Mouse (Mus musculus) limb, embryonic 14.5 days (tissue): ENCODE measurements around the gene Agtr1b. TPM values are rescaled to one million over a fixed set of nuclear protein-coding genes. Genes with fewer than 3 reads are reported as not detected.

ENCODE experiments used
- ATAC-seq: fragments of 200-750 bp; cut with Nextera tagmentation; 2 replicates; pipeline ENCODE4 v1.8.0; 2017; ENCODE audit warnings: low read depth, moderate number of reproducible peaks, moderate TSS enrichment; ENCODE audit not compliant: low FRiP score
- DNase-seq: peaks from one replicate; pipeline ENCODE4 v3.0.0-alpha.2; 2015; ENCODE audit warnings: low spot score
- H3K27ac ChIP-seq: fragments of 300-500 bp; sonication (generic); replicated peaks from 2 replicates; pipeline ENCODE4 v1.5.1; 2014; ENCODE audit warnings: low read depth, mild to moderate bottlenecking, low read length, moderate library complexity, mixed read lengths
- H3K27me3 ChIP-seq: fragments of 300-500 bp; sonication (generic); 2 replicates; pipeline ENCODE4 v1.6.1; 2014; ENCODE audit warnings: low read length, mixed read lengths; ENCODE audit not compliant: control insufficient read depth, insufficient read depth
- H3K36me3 ChIP-seq: fragments of 300-500 bp; sonication (generic); 2 replicates; pipeline ENCODE4 v1.6.1; 2014; ENCODE audit warnings: mild to moderate bottlenecking, low read length, moderate library complexity, mixed read lengths; ENCODE audit not compliant: control insufficient read depth, insufficient read depth
- H3K4me1 ChIP-seq: fragments of 300-500 bp; sonication (generic); 2 replicates; pipeline ENCODE4 v1.6.1; 2014; ENCODE audit warnings: antibody characterized with exemption, low read length, mixed read lengths; ENCODE audit not compliant: control insufficient read depth, insufficient read depth
- H3K4me2 ChIP-seq: fragments of 300-500 bp; sonication (generic); replicated peaks from 2 replicates; pipeline ENCODE4 v1.6.1; 2014; ENCODE audit warnings: low read depth, mild to moderate bottlenecking, low read length, moderate library complexity; ENCODE audit not compliant: severe bottlenecking
- H3K4me3 ChIP-seq: fragments of 300-500 bp; sonication (generic); replicated peaks from 2 replicates; pipeline ENCODE4 v1.5.1; 2014; ENCODE audit warnings: low read length
- H3K9ac ChIP-seq: fragments of 300-500 bp; sonication (generic); 2 replicates; pipeline ENCODE4 v1.6.1; 2014; ENCODE audit warnings: mild to moderate bottlenecking, low read depth, low read length, moderate library complexity; ENCODE audit not compliant: severe bottlenecking
- H3K9me3 ChIP-seq: fragments of 300-500 bp; sonication (generic); 2 replicates; pipeline ENCODE4 v1.6.1; 2016; ENCODE audit warnings: low read length; ENCODE audit not compliant: control insufficient read depth
- POLR2A ChIP-seq: fragments of 200-500 bp; IDR thresholded peaks from 2 replicates; pipeline ENCODE4 v1.8.0; 2012; ENCODE audit warnings: inconsistent platforms, mild to moderate bottlenecking, moderate library complexity, borderline replicate concordance; ENCODE audit not compliant: insufficient read depth, insufficient read length; ENCODE audit errors: extremely low read depth
- WGBS: fragments of 180-500 bp; shearing (Covaris S2); extraction: QIAGEN DNeasy Blood & Tissue Kit; methylation state at CpG from one replicate; pipeline ENCODE4 v1.1.7; 2014; 5-methylcytosine and 5-hydroxymethylcytosine counted together
- polyA plus RNA-seq, 2 experiments: library from polyadenylated mRNA; depleted of rRNA in 1 of 2; stranded (reverse) in 1 of 2; unstranded in 1 of 2; fragments of >200 nt; fragmentation: Nextera tagmentation in 1 of 2; extraction: Ambion mirVana in 1 of 2; gene quantifications; 2 replicates each; pipeline versions ENCODE4 v1.2.1 to v1.2.3; 2012 to 2014

Agtr1b gene
- polyA plus RNA-seq, 2 experiments = 0.17 to 0.19 TPM

GRCm38 (mm10) chr3:20317233-20317632, 49.7 kb downstream of the Agtr1b start:
- no peaks in the 10 kb centered on the region for H3K27me3 ChIP-seq
- no peaks in the 10 kb centered on the region for H3K36me3 ChIP-seq
- ATAC-seq = no peak
- no peaks in the 10 kb centered on the region for H3K9me3 ChIP-seq
- no peak for DNase-seq
- no peak overlapping the region for H3K27ac ChIP-seq
- no peak for TF ChIP-seq POLR2A
- H3K9ac ChIP-seq = no peak overlapping the region
- H3K4me2 ChIP-seq = no peak overlapping the region
- no peak overlapping the region for H3K4me3 ChIP-seq
- no peaks in the 10 kb centered on the region for H3K4me1 ChIP-seq
- 41% methylated on average over 1 of the region's 1 CpGs for WGBS

- Histone ChIP-seq H3K4me2 (no peak overlapping the region), H3K4me3 (no peak overlapping the region), H3K4me1 (no peaks in the 10 kb centered on the region), H3K36me3 (no peaks in the 10 kb centered on the region), H3K27me3 (no peaks in the 10 kb centered on the region), H3K9ac (no peak overlapping the region), H3K27ac (no peak overlapping the region), H3K9me3 (no peaks in the 10 kb centered on the region)
- no peak for DNase-seq
- no peak for TF ChIP-seq POLR2A
- ATAC-seq = no peak
- WGBS = 81% methylated on average over 4 of the region's 4 CpGs
These were observed 57.8 kb downstream of the Agtr1b start for GRCm38 (mm10) chr3:20309142-20309541.

DNA sequence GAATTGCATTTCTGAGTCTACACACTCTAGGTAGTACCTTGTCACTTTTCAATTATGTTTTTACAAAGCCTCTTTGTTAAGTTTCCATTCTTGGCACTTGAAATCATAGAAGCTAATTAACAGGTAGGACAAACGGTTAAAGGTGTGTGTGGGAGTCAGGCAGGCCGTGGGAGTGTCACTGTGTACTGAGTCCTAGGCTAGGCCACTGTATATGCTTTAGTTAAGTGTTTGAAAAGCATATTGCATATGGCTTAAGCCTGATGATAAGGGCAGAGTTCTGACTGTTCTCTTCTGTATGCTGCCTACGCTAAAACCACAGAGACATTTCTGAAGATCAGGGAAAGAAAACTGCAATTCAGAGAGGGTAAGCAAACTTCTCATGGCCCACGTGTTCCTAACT, 59.7 kb downstream of the Agtr1b start:
- no peak overlapping the region for H3K4me2 ChIP-seq
- H3K4me3 ChIP-seq = no peak overlapping the region
- no peaks in the 10 kb centered on the region for H3K27me3 ChIP-seq
- no peak overlapping the region for H3K27ac ChIP-seq
- H3K36me3 ChIP-seq = no peaks in the 10 kb centered on the region
- H3K9ac ChIP-seq = no peak overlapping the region
- ATAC-seq (no peak), DNase-seq (no peak)
- 76% methylated on average over 4 of the region's 4 CpGs for WGBS
- H3K4me1 ChIP-seq = no peaks in the 10 kb centered on the region
- H3K9me3 ChIP-seq = no peaks in the 10 kb centered on the region
- no peak for TF ChIP-seq POLR2A

DNA sequence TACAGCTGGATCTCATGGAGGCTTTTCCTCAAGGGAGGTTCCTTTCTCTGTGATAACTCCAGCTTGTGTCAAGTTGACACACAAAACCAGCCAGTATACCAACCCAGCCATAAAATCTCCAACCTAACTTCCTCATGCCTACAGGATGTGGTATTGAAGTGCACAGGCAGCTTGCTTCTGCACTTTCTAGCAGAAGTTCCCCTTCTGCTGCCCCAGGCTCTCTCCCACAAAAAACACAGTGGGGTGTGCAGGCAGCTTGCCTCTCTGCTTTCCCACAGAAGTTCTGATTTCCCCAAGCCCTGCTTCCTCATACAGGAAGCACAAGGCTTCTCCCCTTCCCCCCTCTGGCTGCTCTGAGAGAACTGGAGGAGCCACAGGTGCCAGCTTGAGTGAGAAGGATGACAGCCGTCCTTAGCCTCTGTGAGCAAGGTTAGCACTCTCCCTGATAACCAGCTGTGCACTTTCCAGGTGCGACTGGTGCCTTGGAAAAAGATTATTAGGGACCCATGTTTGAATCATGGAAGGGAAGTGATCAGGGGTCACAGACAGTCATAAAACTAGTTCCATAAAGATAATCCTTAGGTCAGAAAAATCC, 62.1 kb downstream of the Agtr1b start:
- Histone ChIP-seq H3K4me3 (no peak overlapping the region), H3K9me3 (no peaks in the 10 kb centered on the region), H3K27ac (no peak overlapping the region), H3K4me1 (no peaks in the 10 kb centered on the region), H3K27me3 (no peaks in the 10 kb centered on the region), H3K36me3 (no peaks in the 10 kb centered on the region), H3K9ac (no peak overlapping the region), H3K4me2 (no peak overlapping the region)
- DNase-seq (no peak), ATAC-seq (no peak)
- TF ChIP-seq POLR2A = no peak
- whole genome bisulfite sequencing = 19% methylated on average over 2 of the region's 2 CpGs

DNA sequence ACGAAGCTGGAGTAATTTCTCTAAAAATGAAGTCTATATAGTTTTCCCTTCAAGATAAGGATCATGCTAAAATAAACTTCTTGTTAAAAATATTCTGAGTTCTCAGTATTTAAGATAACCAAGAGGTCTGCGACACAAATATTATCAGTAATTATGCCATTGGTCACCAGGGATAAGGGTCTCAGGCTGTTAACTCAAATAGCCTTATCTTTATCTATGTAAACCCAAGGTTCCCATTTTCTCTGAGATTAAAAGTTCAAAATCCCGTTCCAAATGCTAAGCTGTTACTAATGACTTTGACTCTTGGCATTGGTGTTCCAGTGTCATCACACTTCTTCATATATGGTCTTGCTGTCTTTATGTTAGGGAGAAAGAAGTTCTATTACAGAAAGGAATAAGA, 71.4 kb downstream of the Agtr1b start:
- Histone ChIP-seq H3K4me2 (no peak overlapping the region), H3K4me3 (no peak overlapping the region), H3K4me1 (no peaks in the 10 kb centered on the region), H3K27me3 (no peaks in the 10 kb centered on the region), H3K27ac (no peak overlapping the region), H3K9me3 (no peaks in the 10 kb centered on the region), H3K36me3 (no peaks in the 10 kb centered on the region), H3K9ac (no peak overlapping the region)
- DNase-seq (no peak), ATAC-seq (no peak)
- TF ChIP-seq POLR2A = no peak
- WGBS = 80% methylated on average over 3 of the region's 3 CpGs
